10 mouse cellular contexts compared by ENCODE assay signal in the genomic region with DNA sequence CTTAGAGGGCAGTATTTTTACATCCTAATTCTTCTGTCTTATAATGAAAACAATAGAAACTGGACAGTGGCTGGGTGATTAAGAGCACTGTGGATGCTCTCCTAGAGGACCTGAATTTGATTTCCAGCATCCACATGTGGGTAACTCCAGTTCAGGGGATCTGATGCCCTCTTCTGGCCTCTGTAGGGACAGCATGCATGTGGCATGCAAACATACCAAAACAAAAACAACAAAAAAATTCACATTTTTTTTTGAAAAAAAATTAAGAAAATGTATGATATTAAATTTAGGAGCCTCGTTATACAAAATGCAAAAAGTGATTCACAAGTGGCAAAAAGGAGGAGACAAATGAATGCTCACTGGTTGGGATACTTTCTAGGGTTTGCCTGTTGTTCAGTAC. TPM values are rescaled to one million over a fixed set of nuclear protein-coding genes. Genes with fewer than 3 reads are reported as not detected.
DNase-seq lines count a peak whose midpoint lies in the region; ATAC-seq and TF ChIP-seq lines count a peak whose summit lies in the region.
"Had no signal": no experiment of that assay in that cellular context is flagged by ENCODE, and none has a peak within 500 bp of the region (broad histone marks: within the 10 kb centered on the region; RNA-seq: fewer than 3 reads in every experiment).

No protein-coding gene starts in this region.

- no peak for DNase-seq in midbrain, postnatal 0 days (ENCODE audit: low spot score)
- peak; percentile 44 for DNase-seq in ZHBTc4 (ENCODE audit: low read depth, low spot score)
- no peak for DNase-seq in ovary, adult 18-20 months (ENCODE audit: low spot score)
- no peak for DNase-seq in frontal cortex, postnatal 36 days (ENCODE audit: low spot score in 2 of 2)
- DNase-seq: gastrocnemius, postnatal 14 days; heart, postnatal 14 days had no signal

- no peaks in the 10 kb centered on the region for H3K27me3 ChIP-seq in intestine, postnatal 0 days (replicated peaks; ENCODE audit: control insufficient read depth, insufficient read depth, low read length)
- 0 out of 2 replicates have a peak, but pooled peaks cover 3% of the 10 kb centered on the region for H3K27me3 ChIP-seq in intestine, embryonic 15.5 days (replicated peaks)
- H3K27me3 ChIP-seq in midbrain, postnatal 0 days (ENCODE audit: insufficient read depth, low read length) = no peaks in the 10 kb centered on the region
- H3K27me3 ChIP-seq in midbrain, embryonic 16.5 days (ENCODE audit: control insufficient read depth, insufficient read depth, low read depth, low read length) = peaks cover 9% of the 10 kb centered on the region; the same call in 1 of the 2 replicates

- no peak overlapping the region for H3K27ac ChIP-seq in intestine, postnatal 0 days (ENCODE audit: low read depth, low read length)
- no peak overlapping the region for H3K27ac ChIP-seq in intestine, embryonic 15.5 days
- H3K27ac ChIP-seq in midbrain, postnatal 0 days (ENCODE audit: low read depth, low read length) = no peak overlapping the region
- no peak overlapping the region for H3K27ac ChIP-seq in midbrain, embryonic 16.5 days (ENCODE audit: low read length)

- peak; percentile 63 for TF ChIP-seq CTCF in intestine, postnatal 0 days (IDR thresholded peaks at IDR 0.05; ENCODE audit: low read depth)
- peak; percentile 54 for TF ChIP-seq CTCF in midbrain, postnatal 0 days (IDR thresholded peaks at IDR 0.05)

- H3K4me2 ChIP-seq in intestine, postnatal 0 days (replicated peaks; ENCODE audit: low read depth) = no peak overlapping the region
- H3K4me2 ChIP-seq in intestine, embryonic 15.5 days (replicated peaks) = no peak overlapping the region
- no peak overlapping the region for H3K4me2 ChIP-seq in midbrain, postnatal 0 days (ENCODE audit: low read depth, low read length, poor library complexity, severe bottlenecking)
- H3K4me2 ChIP-seq in midbrain, embryonic 16.5 days (ENCODE audit: low read length) = no peak overlapping the region

- no peaks in the 10 kb centered on the region for H3K9me3 ChIP-seq in intestine, postnatal 0 days (ENCODE audit: control insufficient read depth)
- H3K9me3 ChIP-seq in intestine, embryonic 15.5 days = no peaks in the 10 kb centered on the region
- no peaks in the 10 kb centered on the region for H3K9me3 ChIP-seq in midbrain, postnatal 0 days (ENCODE audit: low read length)
- no peaks in the 10 kb centered on the region for H3K9me3 ChIP-seq in midbrain, embryonic 16.5 days (replicated peaks; ENCODE audit: control insufficient read depth, low read length, poor library complexity, severe bottlenecking)

- H3K4me1 ChIP-seq in intestine, postnatal 0 days (replicated peaks; ENCODE audit: control insufficient read depth, insufficient read depth, low read length) = 0 out of 2 replicates have a peak, but pooled peaks cover 4% of the 10 kb centered on the region
- H3K4me1 ChIP-seq in intestine, embryonic 15.5 days (replicated peaks) = no peaks in the 10 kb centered on the region
- 0 out of 2 replicates have a peak, but pooled peaks cover 2% of the 10 kb centered on the region for H3K4me1 ChIP-seq in midbrain, postnatal 0 days (ENCODE audit: insufficient read depth, low read length)
- H3K4me1 ChIP-seq in midbrain, embryonic 16.5 days (ENCODE audit: control insufficient read depth, insufficient read depth, low read length) = 0 out of 2 replicates have a peak, but pooled peaks cover 3% of the 10 kb centered on the region

- no peak for ATAC-seq in intestine, postnatal 0 days
- no peak for ATAC-seq in intestine, embryonic 15.5 days
- no peak for ATAC-seq in midbrain, postnatal 0 days (ENCODE audit: low FRiP score)
- ATAC-seq in midbrain, embryonic 16.5 days = no peak

- no peaks in the 10 kb centered on the region for H3K36me3 ChIP-seq in intestine, postnatal 0 days (ENCODE audit: control insufficient read depth, insufficient read depth)
- no peaks in the 10 kb centered on the region for H3K36me3 ChIP-seq in intestine, embryonic 15.5 days
- no peaks in the 10 kb centered on the region for H3K36me3 ChIP-seq in midbrain, postnatal 0 days (ENCODE audit: insufficient read depth, low read length)
- no peaks in the 10 kb centered on the region for H3K36me3 ChIP-seq in midbrain, embryonic 16.5 days (ENCODE audit: control insufficient read depth, insufficient read depth, low read length)

- H3K4me3 ChIP-seq in intestine, postnatal 0 days (ENCODE audit: low read depth, low read length) = no peak overlapping the region
- H3K4me3 ChIP-seq in intestine, embryonic 15.5 days (replicated peaks) = no peak overlapping the region
- no peak overlapping the region for H3K4me3 ChIP-seq in midbrain, postnatal 0 days (ENCODE audit: low read depth, low read length)
- no peak overlapping the region for H3K4me3 ChIP-seq in midbrain, embryonic 16.5 days (ENCODE audit: low read depth, low read length)

- H3K9ac ChIP-seq in intestine, postnatal 0 days (ENCODE audit: low read depth, low read length) = no peak overlapping the region
- H3K9ac ChIP-seq in intestine, embryonic 15.5 days = no peak overlapping the region
- H3K9ac ChIP-seq in midbrain, postnatal 0 days (replicated peaks; ENCODE audit: low read length, poor library complexity, severe bottlenecking) = no peak overlapping the region
- H3K9ac ChIP-seq in midbrain, embryonic 16.5 days (ENCODE audit: low read depth, low read length) = no peak overlapping the region

- WGBS in intestine, postnatal 0 days = 50% methylated on average over 1 of the region's 1 CpGs
- 59% methylated on average over 1 of the region's 1 CpGs for WGBS in intestine, embryonic 15.5 days
- 56% methylated on average over 1 of the region's 1 CpGs for WGBS in midbrain, postnatal 0 days
- WGBS in midbrain, embryonic 16.5 days = 50% methylated on average over 1 of the region's 1 CpGs

RNA-seq across cellular contexts. Expression of a gene that starts 3.6 kb away (rescaled TPM):
- 7.7 and 8.3 TPM in 2 replicates for polyA plus RNA-seq in intestine, postnatal 0 days (2015; fragmentation: Nextera tagmentation; extraction: Ambion mirVana)
- polyA plus RNA-seq in intestine, embryonic 15.5 days (2015; fragmentation: Nextera tagmentation; extraction: Ambion mirVana) = 4.3 and 4.7 TPM in 2 replicates
- total RNA-seq in midbrain, postnatal 0 days (2014; rRNA removed) = 0.11 and 0.33 TPM in 2 replicates
- 0.19 TPM in 1 of 2 replicates, not detected in the other for polyA plus RNA-seq in midbrain, postnatal 0 days (2015; fragmentation: Nextera tagmentation; extraction: Ambion mirVana)
- polyA plus RNA-seq in midbrain, embryonic 16.5 days (2015; fragmentation: Nextera tagmentation; extraction: Ambion mirVana) = 0.09 TPM in 1 of 2 replicates, not detected in the other
- total RNA-seq: gastrocnemius, postnatal 14 days; left cerebral cortex, postnatal 14 days had no signal

RNA-seq across cellular contexts. Expression of a gene that starts 27.3 kb away (rescaled TPM):
- polyA plus RNA-seq in intestine, postnatal 0 days (2015; fragmentation: Nextera tagmentation; extraction: Ambion mirVana) = 0.21 TPM in 1 of 2 replicates, not detected in the other
- 0.21 and 0.25 TPM in 2 replicates for polyA plus RNA-seq in intestine, embryonic 15.5 days (2015; fragmentation: Nextera tagmentation; extraction: Ambion mirVana)
- 0.33 TPM in 1 of 2 replicates, not detected in the other for total RNA-seq in midbrain, postnatal 0 days (2014; rRNA removed)
- polyA plus RNA-seq in midbrain, postnatal 0 days (2015; fragmentation: Nextera tagmentation; extraction: Ambion mirVana) = 0.37 and 0.51 TPM in 2 replicates
- polyA plus RNA-seq in midbrain, embryonic 16.5 days (2015; fragmentation: Nextera tagmentation; extraction: Ambion mirVana) = 0.18 and 0.65 TPM in 2 replicates
- total RNA-seq: heart, postnatal 14 days had no signal

RNA-seq across cellular contexts. Expression of a gene that starts 56.7 kb away (rescaled TPM):
- 1.0 and 1.4 TPM in 2 replicates for polyA plus RNA-seq in intestine, postnatal 0 days (2015; fragmentation: Nextera tagmentation; extraction: Ambion mirVana)
- polyA plus RNA-seq in intestine, embryonic 15.5 days (2015; fragmentation: Nextera tagmentation; extraction: Ambion mirVana) = 2.1 and 2.4 TPM in 2 replicates
- total RNA-seq in midbrain, postnatal 0 days (2014; rRNA removed) = 1.8 and 2.2 TPM in 2 replicates
- 1.2 and 1.5 TPM in 2 replicates for polyA plus RNA-seq in midbrain, postnatal 0 days (2015; fragmentation: Nextera tagmentation; extraction: Ambion mirVana)
- polyA plus RNA-seq in midbrain, embryonic 16.5 days (2015; fragmentation: Nextera tagmentation; extraction: Ambion mirVana) = 1.3 and 2.5 TPM in 2 replicates
